Mouse (Mus musculus) right cerebral cortex, adult 2 months (tissue): ENCODE measurements around the gene Ptprf.
A peak's percentile ranks its signal among the peaks of the same experiment; 100 is the strongest.

Experiments used
- DNase-seq, 2 experiments: peaks; one replicate each; pipeline ENCODE4 v3.0.0; 2021 to 2022; ENCODE audit warnings: low spot score in 2 of 2

Ptprf gene

GRCm38 (mm10) chr4:118259782-118260463 is 31.3 kb downstream of the Ptprf start:
- DNase-seq: no peak

GRCm38 (mm10) chr4:118257977-118258376 is 33.2 kb downstream of the Ptprf start:
- no peak for DNase-seq

GRCm38 (mm10) chr4:118257416-118257815 is 33.8 kb downstream of the Ptprf start:
- DNase-seq: no peak

GRCm38 (mm10) chr4:118256217-118256616 is 35.0 kb downstream of the Ptprf start:
- DNase-seq: no peak

- no peak for DNase-seq
Measured at GRCm38 (mm10) chr4:118254953-118255352, 36.3 kb downstream of the Ptprf start.

- no peak for DNase-seq
Measured at GRCm38 (mm10) chr4:118247323-118247722, 43.9 kb downstream of the Ptprf start.

GRCm38 (mm10) chr4:118245847-118246246 is 45.4 kb downstream of the Ptprf start:
- DNase-seq: peak; percentile 77 to 80

- no peak for DNase-seq
Measured at GRCm38 (mm10) chr4:118243791-118244190, 47.4 kb downstream of the Ptprf start.

GRCm38 (mm10) chr4:118243298-118243697 is 47.9 kb downstream of the Ptprf start:
- no peak for DNase-seq

- DNase-seq: no peak
Measured at GRCm38 (mm10) chr4:118239960-118240689, 51.1 kb downstream of the Ptprf start.

- DNase-seq: no peak
Measured at GRCm38 (mm10) chr4:118238666-118239065, 52.5 kb downstream of the Ptprf start.

GRCm38 (mm10) chr4:118236871-118237270 is 54.3 kb downstream of the Ptprf start:
- no peak for DNase-seq

GRCm38 (mm10) chr4:118234711-118235388 is 56.4 kb downstream of the Ptprf start:
- no peak for DNase-seq

GRCm38 (mm10) chr4:118233886-118234285 is 57.3 kb downstream of the Ptprf start:
- DNase-seq: no peak

- DNase-seq: no peak
Measured at GRCm38 (mm10) chr4:118231861-118232260, 59.3 kb downstream of the Ptprf start.

- DNase-seq: no peak
Measured at GRCm38 (mm10) chr4:118229035-118229770, 62.0 kb downstream of the Ptprf start.

GRCm38 (mm10) chr4:118227398-118227797 is 63.8 kb downstream of the Ptprf start:
- DNase-seq: no peak

- DNase-seq: no peak
Measured at GRCm38 (mm10) chr4:118221261-118221660, 69.9 kb downstream of the Ptprf start.

- no peak for DNase-seq
Measured at GRCm38 (mm10) chr4:118220756-118221155, 70.4 kb downstream of the Ptprf start.

- no peak for DNase-seq
Measured at GRCm38 (mm10) chr4:118219487-118219886, 71.7 kb downstream of the Ptprf start.

GRCm38 (mm10) chr4:118218521-118218920 is 72.7 kb downstream of the Ptprf start:
- no peak for DNase-seq
